Mouse (Mus musculus): Measurements from ENCODE around the gene Csrp3. TPM values are rescaled to one million over a fixed set of nuclear protein-coding genes. Genes with fewer than 3 reads are reported as not detected.

Csrp3 gene
- polyA plus RNA-seq, 1 experiment from 2014 or later: 0.22 TPM

- no peaks in the 10 kb centered on the region for H3K4me1 ChIP-seq
- no peak overlapping the region for H3K4me3 ChIP-seq
- H3K27ac ChIP-seq (replicated peaks): no peak overlapping the region
- no peaks in the 10 kb centered on the region for H3K9me3 ChIP-seq (replicated peaks)
- DNase-seq (ENCODE audit: low spot score): no peak
- WGBS: 96% methylated on average over 4 of the region's 4 CpGs
- no peaks in the 10 kb centered on the region for H3K27me3 ChIP-seq (ENCODE audit: low read depth, poor library complexity, severe bottlenecking)
- H3K36me3 ChIP-seq: peaks cover 47% of the 10 kb centered on the region
Observed at GRCm38 (mm10) chr7:48861796-48862195, 14.0 kb upstream of the Csrp3 start.

DNA sequence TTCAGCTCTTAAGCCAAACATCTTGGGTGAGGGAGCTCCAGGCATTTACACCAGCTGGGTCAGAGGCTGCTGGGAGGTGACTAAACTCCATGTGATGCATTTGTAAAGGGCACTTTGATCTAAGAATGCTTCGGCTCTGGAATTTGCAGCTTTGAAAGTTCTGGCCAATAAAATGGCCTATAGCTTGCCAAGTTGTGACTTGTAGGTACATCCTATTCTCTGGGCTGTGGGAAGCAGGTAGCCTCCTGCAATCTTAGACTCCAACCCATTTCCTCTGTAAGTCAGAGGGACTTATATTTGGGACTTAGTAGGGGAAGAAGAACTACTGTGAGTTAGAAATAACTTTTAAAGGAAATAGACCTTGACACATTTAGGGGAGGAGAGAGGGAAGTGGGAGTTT, 13.1 kb upstream of the Csrp3 start:
- DNase-seq (ENCODE audit: low spot score): no peak
- Histone ChIP-seq H3K4me1 (no peaks in the 10 kb centered on the region), H3K9me3 (replicated peaks) (no peaks in the 10 kb centered on the region), H3K27ac (replicated peaks) (no peak overlapping the region), H3K4me3 (no peak overlapping the region), H3K36me3 (peaks cover 39% of the 10 kb centered on the region), H3K27me3 (ENCODE audit: low read depth, poor library complexity, severe bottlenecking) (no peaks in the 10 kb centered on the region)
- WGBS: 70% methylated on average over 1 of the region's 1 CpGs

- 93% methylated on average over 4 of the region's 4 CpGs for WGBS
- H3K36me3 ChIP-seq: peaks cover 23% of the 10 kb centered on the region
- H3K4me3 ChIP-seq: no peak overlapping the region
- H3K27ac ChIP-seq (replicated peaks): no peak overlapping the region
- H3K27me3 ChIP-seq (ENCODE audit: low read depth, poor library complexity, severe bottlenecking): peaks cover 3% of the 10 kb centered on the region; the same call in 1 of the 2 replicates
- H3K9me3 ChIP-seq (replicated peaks): no peaks in the 10 kb centered on the region
- no peaks in the 10 kb centered on the region for H3K4me1 ChIP-seq
- DNase-seq (ENCODE audit: low spot score): no peak
Observed at GRCm38 (mm10) chr7:48859362-48859761, 11.5 kb upstream of the Csrp3 start.

DNA sequence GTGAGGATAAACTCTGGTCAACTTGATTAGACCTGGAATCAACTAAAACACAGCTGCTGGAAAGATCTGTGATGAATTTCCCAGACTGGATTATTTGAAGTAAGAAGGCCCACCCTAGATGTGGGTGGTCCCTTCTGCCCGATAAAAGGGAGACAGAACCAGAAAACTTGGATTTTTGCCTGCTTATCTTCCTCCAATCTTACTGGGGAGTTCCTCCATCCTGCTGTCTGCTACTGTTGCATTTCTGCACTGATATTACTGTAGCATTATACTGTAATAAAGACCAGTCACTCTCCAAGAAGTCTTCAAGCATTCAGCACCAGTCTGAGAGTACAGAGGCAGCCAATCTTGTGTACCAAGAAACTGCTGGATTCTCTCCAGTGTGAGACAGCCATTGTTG, 10.4 kb upstream of the Csrp3 start:
- peaks cover 8% of the 10 kb centered on the region; the same call in 1 of the 2 replicates for H3K27me3 ChIP-seq (ENCODE audit: low read depth, poor library complexity, severe bottlenecking)
- H3K36me3 ChIP-seq: peaks cover 14% of the 10 kb centered on the region; the same call in 1 of the 2 replicates
- no peaks in the 10 kb centered on the region for H3K4me1 ChIP-seq

GRCm38 (mm10) chr7:48855461-48855860, 7.6 kb upstream of the Csrp3 start:
- no peak overlapping the region for H3K4me3 ChIP-seq
- H3K36me3 ChIP-seq: 0 out of 2 replicates have a peak, but pooled peaks cover 2% of the 10 kb centered on the region
- WGBS: 90% methylated on average over 3 of the region's 3 CpGs
- H3K27ac ChIP-seq (replicated peaks): no peak overlapping the region
- H3K4me1 ChIP-seq: 0 out of 2 replicates have a peak, but pooled peaks cover 3% of the 10 kb centered on the region
- H3K9me3 ChIP-seq (replicated peaks): no peaks in the 10 kb centered on the region
- no peak for DNase-seq (ENCODE audit: low spot score)
- peaks cover 9% of the 10 kb centered on the region; the same call in 1 of the 2 replicates for H3K27me3 ChIP-seq (ENCODE audit: low read depth, poor library complexity, severe bottlenecking)

More for the DNA sequence above, 10.4 kb upstream of the Csrp3 start:
- no peak for DNase-seq (ENCODE audit: low spot score)
- no peaks in the 10 kb centered on the region for H3K9me3 ChIP-seq (replicated peaks)
- no peak overlapping the region for H3K4me3 ChIP-seq
- WGBS: 88% methylated on average over 1 of the region's 1 CpGs
- H3K27ac ChIP-seq (replicated peaks): no peak overlapping the region

DNA sequence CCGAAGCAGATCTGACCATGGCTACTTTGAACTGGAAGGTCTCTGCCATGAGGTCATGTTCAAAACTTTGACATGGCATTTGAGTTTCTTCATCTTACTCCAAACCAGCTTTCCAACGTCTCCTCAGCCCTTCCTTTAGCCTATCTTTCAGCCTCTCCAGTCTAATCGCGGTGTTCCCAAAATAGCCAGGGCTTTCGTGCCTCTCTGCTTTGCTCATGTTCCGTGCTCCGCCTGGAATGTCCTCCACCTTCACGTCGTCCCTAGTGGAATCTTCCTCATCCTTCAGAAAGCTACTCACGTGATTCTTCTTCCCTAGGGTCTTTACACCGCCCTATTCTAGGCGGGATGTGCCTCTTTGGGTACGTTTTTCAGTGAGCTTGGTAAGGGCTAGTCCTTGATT, 5.7 kb upstream of the Csrp3 start:
- Histone ChIP-seq H3K4me1 (peaks cover 4% of the 10 kb centered on the region; the same call in 1 of the 2 replicates), H3K9me3 (replicated peaks) (no peaks in the 10 kb centered on the region), H3K36me3 (no peaks in the 10 kb centered on the region), H3K4me3 (no peak overlapping the region), H3K27ac (replicated peaks) (no peak overlapping the region), H3K27me3 (ENCODE audit: low read depth, poor library complexity, severe bottlenecking) (peaks cover 9% of the 10 kb centered on the region; the same call in 1 of the 2 replicates)
- DNase-seq (ENCODE audit: low spot score): no peak
- 88% methylated on average over 13 of the region's 13 CpGs for WGBS

DNA sequence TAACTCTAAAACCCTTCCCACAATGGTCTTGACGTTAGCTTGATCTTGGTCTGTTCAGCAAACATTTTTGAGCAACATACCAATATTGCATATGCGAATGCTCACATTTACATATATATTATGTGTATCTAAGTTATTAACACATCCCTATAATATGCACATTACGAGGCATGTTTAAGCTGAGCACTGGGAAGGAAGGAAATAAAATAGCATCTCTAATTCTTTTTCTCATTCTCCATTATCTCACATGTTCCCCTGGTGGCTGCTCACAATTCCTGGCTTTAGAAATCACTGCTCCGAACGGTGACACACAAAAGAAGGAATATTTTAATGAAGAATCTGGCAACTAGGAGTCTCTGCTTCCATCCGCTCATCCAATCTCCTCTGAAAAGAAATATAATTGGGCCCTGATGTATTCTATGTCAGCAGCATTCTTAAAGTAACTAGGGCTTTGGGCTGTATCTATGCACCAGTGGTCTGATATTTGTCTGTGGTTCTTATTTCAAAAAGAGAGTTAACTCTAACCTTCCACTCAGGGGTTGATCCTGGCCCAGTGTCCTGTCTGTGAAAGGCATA, 3.8 kb upstream of the Csrp3 start:
- H3K36me3 ChIP-seq: no peaks in the 10 kb centered on the region
- 74% methylated on average over 6 of the region's 6 CpGs for WGBS
- H3K4me3 ChIP-seq: no peak overlapping the region
- H3K9me3 ChIP-seq (replicated peaks): no peaks in the 10 kb centered on the region
- H3K4me1 ChIP-seq: peaks cover 13% of the 10 kb centered on the region
- H3K27ac ChIP-seq (replicated peaks): no peak overlapping the region
- DNase-seq (ENCODE audit: low spot score): no peak
- H3K27me3 ChIP-seq (ENCODE audit: low read depth, poor library complexity, severe bottlenecking): peaks cover 26% of the 10 kb centered on the region

DNA sequence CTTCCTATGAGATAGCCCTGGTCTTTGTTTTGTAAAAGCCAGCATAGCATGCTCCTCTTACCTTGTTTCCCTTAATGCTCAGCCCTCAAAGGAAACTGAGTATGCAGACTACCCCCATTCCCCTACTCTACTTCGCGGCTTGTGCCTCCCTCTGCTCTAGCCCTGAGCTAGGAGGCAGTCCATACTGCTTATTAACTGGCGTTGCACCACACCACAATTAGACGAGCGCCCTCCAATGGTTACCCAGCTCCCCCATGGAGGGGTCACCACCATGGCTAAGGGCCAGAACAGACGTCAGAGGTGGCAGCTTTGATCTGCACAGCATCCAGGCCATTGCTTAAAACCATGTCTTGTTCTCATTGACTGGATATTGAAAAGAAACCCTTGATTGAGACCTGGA, 1.1 kb downstream of the Csrp3 start:
- no peak for DNase-seq (ENCODE audit: low spot score)
- Histone ChIP-seq H3K27ac (replicated peaks) (no peak overlapping the region), H3K36me3 (no peaks in the 10 kb centered on the region), H3K27me3 (ENCODE audit: low read depth, poor library complexity, severe bottlenecking) (peaks cover 63% of the 10 kb centered on the region), H3K4me1 (peaks cover 13% of the 10 kb centered on the region), H3K9me3 (replicated peaks) (no peaks in the 10 kb centered on the region), H3K4me3 (no peak overlapping the region)
- 59% methylated on average over 6 of the region's 6 CpGs for WGBS

- peaks cover 77% of the 10 kb centered on the region for H3K27me3 ChIP-seq (ENCODE audit: low read depth, poor library complexity, severe bottlenecking)
- 91% methylated on average over 12 of the region's 12 CpGs for WGBS
- no peak overlapping the region for H3K4me3 ChIP-seq
- H3K4me1 ChIP-seq: peaks cover 10% of the 10 kb centered on the region
- H3K9me3 ChIP-seq (replicated peaks): no peaks in the 10 kb centered on the region
- no peak for DNase-seq (ENCODE audit: low spot score)
- no peak overlapping the region for H3K27ac ChIP-seq (replicated peaks)
- H3K36me3 ChIP-seq: no peaks in the 10 kb centered on the region
Observed at GRCm38 (mm10) chr7:48845213-48845973, 2.4 kb downstream of the Csrp3 start.

- Histone ChIP-seq H3K4me3 (no peak overlapping the region), H3K36me3 (no peaks in the 10 kb centered on the region), H3K9me3 (replicated peaks) (no peaks in the 10 kb centered on the region), H3K4me1 (peaks cover 10% of the 10 kb centered on the region), H3K27ac (replicated peaks) (no peak overlapping the region), H3K27me3 (ENCODE audit: low read depth, poor library complexity, severe bottlenecking) (peaks cover 96% of the 10 kb centered on the region)
- 85% methylated on average over 5 of the region's 5 CpGs for WGBS
- DNase-seq (ENCODE audit: low spot score): no peak
Observed at GRCm38 (mm10) chr7:48843541-48843940, 4.3 kb downstream of the Csrp3 start.

DNA sequence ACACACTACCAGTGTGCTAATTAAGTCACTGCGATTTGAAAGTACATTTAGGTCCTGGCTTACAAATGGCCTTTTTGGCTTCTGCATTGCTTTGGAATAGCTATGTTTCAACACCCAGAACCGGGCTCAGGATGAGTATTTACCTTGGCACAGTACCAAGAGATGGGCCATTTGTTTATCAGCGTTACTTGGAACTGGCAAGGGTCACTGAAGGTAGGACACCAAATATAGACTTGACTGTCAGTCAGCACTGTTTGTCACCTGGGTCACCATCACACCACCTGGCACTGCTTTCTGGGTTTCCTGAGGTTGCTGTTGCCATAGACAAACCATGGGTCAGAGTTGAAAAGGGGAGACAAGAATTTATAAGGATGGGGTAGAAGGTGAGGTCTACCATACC, 5.5 kb downstream of the Csrp3 start:
- WGBS: 85% methylated on average over 3 of the region's 3 CpGs
- Histone ChIP-seq H3K4me1 (no peaks in the 10 kb centered on the region), H3K27me3 (ENCODE audit: low read depth, poor library complexity, severe bottlenecking) (peaks cover 97% of the 10 kb centered on the region), H3K27ac (replicated peaks) (no peak overlapping the region), H3K4me3 (no peak overlapping the region), H3K9me3 (replicated peaks) (no peaks in the 10 kb centered on the region), H3K36me3 (no peaks in the 10 kb centered on the region)
- no peak for DNase-seq (ENCODE audit: low spot score)

GRCm38 (mm10) chr7:48841538-48841937, 6.3 kb downstream of the Csrp3 start:
- H3K36me3 ChIP-seq: no peaks in the 10 kb centered on the region
- no peak for DNase-seq (ENCODE audit: low spot score)
- WGBS: 87% methylated on average over 4 of the region's 4 CpGs
- H3K27ac ChIP-seq (replicated peaks): no peak overlapping the region
- H3K4me3 ChIP-seq: no peak overlapping the region
- no peaks in the 10 kb centered on the region for H3K4me1 ChIP-seq
- H3K9me3 ChIP-seq (replicated peaks): no peaks in the 10 kb centered on the region
- peaks cover 98% of the 10 kb centered on the region for H3K27me3 ChIP-seq (ENCODE audit: low read depth, poor library complexity, severe bottlenecking)

DNA sequence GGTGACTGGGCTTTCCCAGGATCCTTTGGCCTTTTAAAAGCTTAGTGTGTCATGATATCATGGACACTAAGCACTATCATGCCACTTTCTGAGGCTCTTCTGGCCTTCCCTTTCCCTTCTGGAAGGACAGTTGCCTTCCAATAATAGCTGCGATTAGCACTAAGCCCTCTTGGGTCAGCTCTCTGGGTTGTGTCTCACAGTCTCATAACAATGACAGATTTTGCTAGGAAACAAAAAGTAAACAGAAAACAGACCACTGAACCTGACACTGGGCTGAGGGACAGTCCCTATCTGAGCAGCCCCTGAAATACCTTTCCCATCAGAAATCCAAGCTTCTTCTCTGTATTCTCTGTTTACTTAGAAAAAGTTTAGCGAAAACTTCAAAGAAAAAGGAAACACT, 7.3 kb downstream of the Csrp3 start:
- peaks cover 2% of the 10 kb centered on the region for H3K4me1 ChIP-seq
- H3K4me3 ChIP-seq: no peak overlapping the region
- no peak for DNase-seq (ENCODE audit: low spot score)
- H3K36me3 ChIP-seq: no peaks in the 10 kb centered on the region
- no peak overlapping the region for H3K27ac ChIP-seq (replicated peaks)
- 93% methylated on average over 2 of the region's 2 CpGs for WGBS
- no peaks in the 10 kb centered on the region for H3K9me3 ChIP-seq (replicated peaks)
- H3K27me3 ChIP-seq (ENCODE audit: low read depth, poor library complexity, severe bottlenecking): peaks cover 100% of the 10 kb centered on the region

Data from midbrain, embryonic 10.5 days (tissue).